Mouse (Mus musculus) C3H10T1/2 (cell line): ENCODE measurements around the gene Gtsf1. TPM values are rescaled to one million over a fixed set of nuclear protein-coding genes. Genes with fewer than 3 reads are reported as not detected.

ENCODE experiments used
- polyA plus RNA-seq, 2 experiments: library from polyadenylated mRNA; unstranded; fragments of >200 nt; fragmentation: generic; extraction: Trizol; gene quantifications; one replicate each; pipeline ENCODE4 v1.2.1; 2012; ENCODE audit warnings: missing spikeins in 2 of 2

Gtsf1 gene
- polyA plus RNA-seq: under 1 TPM in 1 of 2 experiments, not detected in 1; 0.16 TPM

GRCm38 (mm10) chr15:103430241-103430640, at the start of gene Gtsf1:
Gtsf1 (minus strand) TSS chr15:103430470.

GRCm38 (mm10) chr15:103453551-103454218, 23.4 kb upstream of the Gtsf1 start, which contains the start of gene Nckap1l:
Nckap1l (plus strand) TSS chr15:103453794.

GRCm38 (mm10) chr15:103448369-103448768, 18.1 kb upstream of the Gtsf1 start, which contains the start of gene Gtsf2:
Gtsf2 (minus strand) TSS chr15:103448469.

GRCm38 (mm10) chr15:103366376-103367149, 63.7 kb downstream of the Gtsf1 start, which contains the start of gene Itga5:
Itga5 (minus strand) TSS chr15:103366763.

Other genes with a start within 250 kb of the Gtsf1 start
- 10 to 100 TPM in 1 of 2 experiments, 1 to 10 TPM in 1; 4.2 to 26.2 TPM for gene Cbx5, start 190.7 kb downstream of the Gtsf1 start, polyA plus RNA-seq
- gene Hnrnpa1, start 190.0 kb downstream of the Gtsf1 start, polyA plus RNA-seq: 100 to 1,000 TPM; 119 to 565 TPM
- gene Nfe2, start 172.1 kb downstream of the Gtsf1 start, polyA plus RNA-seq: under 1 TPM; 0.07 to 0.57 TPM
- gene Copz1, start 157.8 kb downstream of the Gtsf1 start, polyA plus RNA-seq: 100 to 1,000 TPM; 228 to 304 TPM
- gene Gpr84, start 119.9 kb downstream of the Gtsf1 start, polyA plus RNA-seq: under 1 TPM; 0.09 to 0.45 TPM
- 100 to 1,000 TPM in 1 of 2 experiments, 10 to 100 TPM in 1; 76.8 to 115 TPM for gene Zfp385a, start 90.4 kb downstream of the Gtsf1 start, polyA plus RNA-seq
- 10 to 100 TPM; 53.6 to 91.1 TPM for gene Itga5, start 63.7 kb downstream of the Gtsf1 start, polyA plus RNA-seq
- not detected for gene Gtsf2, start 18.0 kb upstream of the Gtsf1 start, polyA plus RNA-seq
- under 1 TPM; 0.02 to 0.11 TPM for gene Nckap1l, start 23.3 kb upstream of the Gtsf1 start, polyA plus RNA-seq
- 1 to 10 TPM in 1 of 2 experiments, under 1 TPM in 1; 0.55 to 1.1 TPM for gene Pde1b, start 72.6 kb upstream of the Gtsf1 start, polyA plus RNA-seq
- gene Ppp1r1a, start 107.5 kb upstream of the Gtsf1 start, polyA plus RNA-seq: not detected
- not detected for gene Glycam1, start 134.6 kb upstream of the Gtsf1 start, polyA plus RNA-seq